Mouse (Mus musculus) embryonic facial prominence, embryonic 15.5 days (tissue): ENCODE measurements at regions not wholly inside any gene's neighbourhood (a gene's known extent, or its start where the extent isn't known, plus 50 kb on each side); places are given as distances from the start of the nearest gene placed in this dataset.

Source experiments
- ATAC-seq: fragments of 200-750 bp; cut with Nextera tagmentation; 2 replicates; pipeline ENCODE4 v1.8.0; 2017; ENCODE audit warnings: low read depth, moderate TSS enrichment; ENCODE audit not compliant: insufficient number of reproducible peaks, low FRiP score, low TSS enrichment
- H3K27ac ChIP-seq: fragments of 300-500 bp; sonication (generic); replicated peaks from 2 replicates; pipeline ENCODE4 v1.5.1; 2015; ENCODE audit warnings: mild to moderate bottlenecking, inconsistent platforms
- H3K27me3 ChIP-seq: fragments of 300-500 bp; sonication (generic); 2 replicates; pipeline ENCODE4 v1.6.1; 2015; ENCODE audit warnings: inconsistent platforms
- H3K36me3 ChIP-seq: fragments of 300-500 bp; sonication (generic); 2 replicates; pipeline ENCODE4 v1.6.1; 2015; ENCODE audit warnings: mild to moderate bottlenecking, inconsistent platforms
- H3K4me1 ChIP-seq: fragments of 300-500 bp; sonication (generic); 2 replicates; pipeline ENCODE4 v1.6.1; 2015; ENCODE audit warnings: inconsistent platforms
- H3K4me2 ChIP-seq: fragments of 300-500 bp; sonication (generic); replicated peaks from 2 replicates; pipeline ENCODE4 v1.6.1; 2015; ENCODE audit warnings: mild to moderate bottlenecking, inconsistent platforms
- H3K4me3 ChIP-seq: fragments of 300-500 bp; sonication (generic); replicated peaks from 2 replicates; pipeline ENCODE4 v1.5.1; 2015; ENCODE audit warnings: mild to moderate bottlenecking, inconsistent platforms
- H3K9ac ChIP-seq: fragments of 300-500 bp; sonication (generic); 2 replicates; pipeline ENCODE4 v1.6.1; 2015; ENCODE audit warnings: inconsistent platforms
- H3K9me3 ChIP-seq: fragments of 300-500 bp; sonication (generic); replicated peaks from 2 replicates; pipeline ENCODE4 v1.6.1; 2016; ENCODE audit warnings: inconsistent platforms
- WGBS: fragments of 180-500 bp; shearing (Covaris S2); methylation state at CpG from one replicate; pipeline ENCODE4 v1.1.7; 2015; 5-methylcytosine and 5-hydroxymethylcytosine counted together

DNA sequence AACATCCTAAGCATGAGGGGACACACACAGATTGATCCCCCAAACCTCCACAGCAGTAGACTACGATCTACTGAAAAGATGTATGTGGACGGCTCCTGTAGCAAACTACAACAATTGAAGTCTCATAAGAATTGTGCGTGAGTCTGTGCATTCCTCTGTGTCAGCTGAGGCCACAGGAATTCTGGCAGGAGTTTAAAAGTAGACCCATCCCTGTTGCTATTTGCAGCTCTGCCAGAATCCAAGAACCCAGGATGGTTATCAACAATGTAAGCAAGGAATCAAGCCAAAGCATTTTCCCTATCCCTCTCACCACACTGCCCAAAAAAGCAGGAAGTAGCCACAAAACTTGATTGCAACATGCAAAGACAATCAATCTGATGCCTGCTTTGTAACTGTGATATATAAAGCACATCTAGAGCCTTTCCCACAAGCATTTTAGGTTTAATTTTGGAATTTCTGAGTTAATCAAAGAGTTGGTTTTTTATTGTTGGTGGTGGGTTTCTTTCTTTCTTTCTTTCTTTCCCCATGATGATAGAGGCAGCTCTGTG lies 256.3 kb upstream of the Tbl1xr1 start:
- no peak overlapping the region for H3K9ac ChIP-seq
- H3K9me3 ChIP-seq: no peaks in the 10 kb centered on the region
- H3K36me3 ChIP-seq: no peaks in the 10 kb centered on the region
- no peak overlapping the region for H3K4me3 ChIP-seq
- H3K4me2 ChIP-seq: no peak overlapping the region
- H3K4me1 ChIP-seq: peaks cover 21% of the 10 kb centered on the region
- 0 out of 2 replicates have a peak, but pooled peaks have one; percentile 17 for ATAC-seq
- WGBS: 27% methylated on average over 3 of the region's 3 CpGs
- no peak overlapping the region for H3K27ac ChIP-seq
- no peaks in the 10 kb centered on the region for H3K27me3 ChIP-seq

DNA sequence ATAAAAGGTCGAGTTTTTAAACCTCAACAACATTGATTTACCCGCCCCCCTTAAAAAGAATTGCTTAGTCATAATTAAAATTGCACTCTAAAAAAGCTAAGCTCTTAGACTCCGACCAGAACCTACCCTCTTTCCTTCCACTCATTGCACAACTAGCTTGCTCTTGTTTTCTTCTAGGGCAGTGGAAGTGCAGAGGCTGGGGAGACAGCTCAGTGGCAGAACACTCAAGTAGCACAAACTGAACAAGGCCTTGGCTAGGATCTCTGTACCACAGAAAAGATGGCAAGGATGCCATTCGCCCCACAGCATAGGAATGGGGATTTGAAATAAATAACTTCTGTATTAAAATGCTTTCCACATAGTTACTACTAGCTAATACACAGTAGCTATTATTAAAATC lies 253.8 kb upstream of the Tbl1xr1 start:
- WGBS: 72% methylated on average over 4 of the region's 4 CpGs
- H3K4me3 ChIP-seq: no peak overlapping the region
- no peak overlapping the region for H3K4me2 ChIP-seq
- no peaks in the 10 kb centered on the region for H3K36me3 ChIP-seq
- no peaks in the 10 kb centered on the region for H3K27me3 ChIP-seq
- no peak for ATAC-seq
- no peaks in the 10 kb centered on the region for H3K9me3 ChIP-seq
- H3K9ac ChIP-seq: no peak overlapping the region
- peaks cover 17% of the 10 kb centered on the region for H3K4me1 ChIP-seq
- H3K27ac ChIP-seq: no peak overlapping the region

DNA sequence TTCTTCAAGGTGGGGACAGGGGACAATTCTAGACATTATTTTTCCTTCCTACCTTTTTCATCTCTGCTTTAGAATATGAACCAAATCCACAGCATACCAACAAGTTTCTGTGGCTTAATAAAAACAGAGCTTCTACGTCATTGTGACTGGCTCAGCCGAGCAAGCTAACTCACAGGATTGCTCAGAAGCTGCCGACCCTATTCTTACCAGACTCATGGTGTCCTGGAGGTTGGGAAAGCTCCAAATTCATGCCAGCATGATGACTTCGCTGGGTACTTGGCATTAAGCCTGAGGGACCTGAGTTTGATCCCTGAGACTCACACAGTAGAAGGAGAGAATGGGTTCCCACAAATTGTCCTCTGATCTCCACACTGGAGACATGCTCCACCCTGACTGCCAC lies 253.1 kb upstream of the Tbl1xr1 start:
- Histone ChIP-seq H3K27me3 (no peaks in the 10 kb centered on the region), H3K4me1 (peaks cover 15% of the 10 kb centered on the region; the same call in 1 of the 2 replicates), H3K4me3 (no peak overlapping the region), H3K9me3 (no peaks in the 10 kb centered on the region), H3K27ac (no peak overlapping the region), H3K36me3 (no peaks in the 10 kb centered on the region), H3K4me2 (no peak overlapping the region), H3K9ac (no peak overlapping the region)
- WGBS: 59% methylated on average over 4 of the region's 4 CpGs
- ATAC-seq: no peak

DNA sequence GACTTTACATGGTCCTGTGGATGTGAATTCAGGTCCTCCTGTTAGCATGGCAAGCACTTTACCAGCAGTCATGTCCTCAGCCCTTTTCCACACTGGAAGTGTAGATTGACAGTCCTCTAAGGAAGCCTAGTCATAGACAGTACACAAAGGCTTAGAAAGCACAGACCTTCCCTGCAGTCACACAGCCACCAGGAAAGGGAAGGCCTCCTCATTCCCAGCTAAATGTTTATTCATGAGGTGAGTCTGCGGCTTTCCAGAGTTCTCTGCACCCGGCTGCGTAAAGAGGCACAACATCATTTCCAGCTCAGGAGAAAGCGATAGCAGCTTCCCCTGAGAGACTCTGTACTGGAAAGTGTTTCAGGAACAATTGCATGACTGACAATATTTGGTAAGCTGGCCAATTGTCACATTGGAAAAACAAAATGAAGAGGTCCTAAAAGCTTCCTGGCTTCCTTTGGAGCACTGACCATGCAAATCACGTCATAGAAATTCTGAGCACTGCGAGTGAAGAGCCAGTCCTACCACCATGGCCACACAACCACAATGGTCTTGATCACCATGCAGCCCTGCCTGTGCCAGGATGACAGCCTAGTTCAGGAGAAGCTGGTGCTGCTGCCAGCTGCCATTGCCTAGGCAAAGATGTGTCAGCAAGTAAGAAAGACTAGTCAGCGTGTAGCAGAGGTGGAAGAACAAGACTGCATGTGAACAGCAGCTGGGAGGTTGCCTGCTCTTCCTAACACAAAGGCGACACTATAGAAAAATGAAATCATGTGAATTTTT lies 252.2 kb upstream of the Tbl1xr1 start:
- no peak for ATAC-seq
- peaks cover 12% of the 10 kb centered on the region; the same call in 1 of the 2 replicates for H3K4me1 ChIP-seq
- no peak overlapping the region for H3K27ac ChIP-seq
- no peaks in the 10 kb centered on the region for H3K9me3 ChIP-seq
- H3K27me3 ChIP-seq: no peaks in the 10 kb centered on the region
- no peak overlapping the region for H3K4me2 ChIP-seq
- no peak overlapping the region for H3K9ac ChIP-seq
- no peak overlapping the region for H3K4me3 ChIP-seq
- WGBS: 52% methylated on average over 8 of the region's 8 CpGs
- H3K36me3 ChIP-seq: no peaks in the 10 kb centered on the region

DNA sequence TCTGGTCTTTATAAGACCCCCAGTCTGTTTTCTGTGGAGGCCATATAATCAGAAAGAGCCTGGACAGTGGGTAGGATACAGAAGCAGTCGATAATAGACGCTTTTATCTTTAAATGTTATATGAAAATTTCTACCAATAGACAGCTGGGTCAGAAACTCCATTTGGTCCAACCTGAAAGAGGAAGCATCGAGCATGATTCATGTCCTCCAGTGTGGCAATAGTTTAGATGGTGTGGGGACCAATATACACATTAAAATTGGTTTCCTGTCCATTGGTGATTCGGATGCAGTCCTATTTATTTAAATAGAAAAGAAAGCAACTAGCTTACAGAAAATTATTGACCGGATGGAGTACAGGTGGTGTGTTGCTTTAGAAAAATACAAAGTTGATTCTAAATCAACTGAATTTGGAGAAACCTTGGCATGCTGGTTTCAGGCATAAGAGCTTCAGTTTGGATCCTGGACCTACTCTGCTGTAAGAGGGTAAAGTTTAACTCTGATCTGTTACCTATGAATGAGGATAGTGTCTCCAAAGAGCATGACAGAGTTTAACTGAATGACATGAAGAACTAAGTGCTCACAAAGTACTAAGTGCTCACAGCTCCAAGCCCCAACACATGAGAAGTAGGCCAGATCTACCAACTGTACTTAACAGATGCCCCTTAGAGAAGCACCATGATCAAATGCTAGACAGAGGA lies 251.4 kb upstream of the Tbl1xr1 start:
- no peaks in the 10 kb centered on the region for H3K27me3 ChIP-seq
- no peaks in the 10 kb centered on the region for H3K9me3 ChIP-seq
- no peaks in the 10 kb centered on the region for H3K36me3 ChIP-seq
- H3K4me2 ChIP-seq: no peak overlapping the region
- H3K4me1 ChIP-seq: peaks cover 10% of the 10 kb centered on the region; the same call in 1 of the 2 replicates
- H3K4me3 ChIP-seq: no peak overlapping the region
- no peak overlapping the region for H3K27ac ChIP-seq
- ATAC-seq: no peak
- WGBS: 86% methylated on average over 5 of the region's 5 CpGs
- H3K9ac ChIP-seq: no peak overlapping the region

DNA sequence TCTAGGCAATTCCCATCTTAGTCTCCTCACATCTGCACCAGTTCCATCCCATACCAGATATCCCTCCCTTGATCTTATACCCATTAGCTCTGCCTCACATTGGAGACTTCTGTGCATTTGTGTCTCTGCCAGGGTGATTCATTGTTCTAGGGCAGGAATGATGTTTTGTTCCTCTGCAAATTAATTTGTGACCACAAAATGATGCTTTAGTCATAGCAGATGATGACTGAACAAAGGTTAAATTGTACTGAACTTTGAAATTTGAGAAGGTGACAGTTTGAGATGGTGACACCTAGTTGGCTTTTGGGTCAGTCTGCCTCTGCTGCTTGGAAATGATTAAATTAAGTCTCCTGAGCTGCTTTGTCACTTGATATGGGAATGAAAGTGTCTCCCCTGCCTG lies 248.8 kb upstream of the Tbl1xr1 start:
- H3K4me2 ChIP-seq: no peak overlapping the region
- ATAC-seq: no peak
- no peak overlapping the region for H3K27ac ChIP-seq
- no peaks in the 10 kb centered on the region for H3K36me3 ChIP-seq
- peaks cover 6% of the 10 kb centered on the region; the same call in 1 of the 2 replicates for H3K4me1 ChIP-seq
- H3K9ac ChIP-seq: no peak overlapping the region
- H3K9me3 ChIP-seq: no peaks in the 10 kb centered on the region
- H3K27me3 ChIP-seq: no peaks in the 10 kb centered on the region
- H3K4me3 ChIP-seq: no peak overlapping the region

DNA sequence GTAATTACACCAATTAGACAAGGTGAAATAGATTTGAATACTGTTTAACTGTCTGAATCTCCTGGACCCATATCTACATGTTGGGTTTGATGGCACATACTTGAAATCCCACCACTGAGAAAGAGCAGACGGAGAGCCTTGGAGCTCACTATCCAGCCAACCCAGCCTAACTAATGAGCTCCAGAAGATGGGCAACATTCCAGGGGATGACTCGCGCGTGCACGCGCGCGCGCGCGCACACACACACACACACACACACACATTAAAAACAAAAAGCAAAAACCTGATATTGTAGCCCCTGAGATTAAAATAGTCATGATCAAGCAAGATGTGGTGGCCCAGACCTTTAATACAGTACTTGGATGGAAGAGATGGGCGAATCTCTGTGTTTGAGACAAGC lies 243.3 kb upstream of the Tbl1xr1 start:
- no peak for ATAC-seq
- Histone ChIP-seq H3K9me3 (no peaks in the 10 kb centered on the region), H3K36me3 (no peaks in the 10 kb centered on the region), H3K9ac (no peak overlapping the region), H3K4me3 (no peak overlapping the region), H3K27me3 (no peaks in the 10 kb centered on the region), H3K4me1 (no peaks in the 10 kb centered on the region), H3K4me2 (no peak overlapping the region), H3K27ac (no peak overlapping the region)
- 72% methylated on average over 12 of the region's 12 CpGs for WGBS

DNA sequence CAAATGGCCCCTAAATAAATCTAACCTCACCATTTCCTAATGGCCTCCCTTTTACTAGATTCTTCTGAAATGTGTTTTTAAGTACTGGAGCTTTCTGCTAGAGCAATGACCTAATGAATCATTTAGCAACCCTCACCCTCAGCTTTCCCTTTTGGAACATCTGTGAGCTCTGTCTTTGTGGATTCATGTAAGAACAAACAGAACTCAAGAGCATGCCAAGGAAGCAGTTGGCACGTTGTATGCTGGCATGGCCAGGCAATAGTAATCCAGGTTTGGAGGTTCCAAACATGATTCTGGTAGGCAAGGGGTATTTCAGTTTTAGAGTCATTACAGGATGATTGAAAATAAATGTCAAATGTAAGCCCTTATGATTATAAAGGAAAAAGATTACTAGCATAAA lies 240.9 kb upstream of the Tbl1xr1 start:
- WGBS: 62% methylated on average over 1 of the region's 1 CpGs
- Histone ChIP-seq H3K4me1 (no peaks in the 10 kb centered on the region), H3K9ac (no peak overlapping the region), H3K9me3 (no peaks in the 10 kb centered on the region), H3K4me2 (no peak overlapping the region), H3K36me3 (no peaks in the 10 kb centered on the region), H3K27ac (no peak overlapping the region), H3K4me3 (no peak overlapping the region), H3K27me3 (no peaks in the 10 kb centered on the region)
- ATAC-seq: no peak

DNA sequence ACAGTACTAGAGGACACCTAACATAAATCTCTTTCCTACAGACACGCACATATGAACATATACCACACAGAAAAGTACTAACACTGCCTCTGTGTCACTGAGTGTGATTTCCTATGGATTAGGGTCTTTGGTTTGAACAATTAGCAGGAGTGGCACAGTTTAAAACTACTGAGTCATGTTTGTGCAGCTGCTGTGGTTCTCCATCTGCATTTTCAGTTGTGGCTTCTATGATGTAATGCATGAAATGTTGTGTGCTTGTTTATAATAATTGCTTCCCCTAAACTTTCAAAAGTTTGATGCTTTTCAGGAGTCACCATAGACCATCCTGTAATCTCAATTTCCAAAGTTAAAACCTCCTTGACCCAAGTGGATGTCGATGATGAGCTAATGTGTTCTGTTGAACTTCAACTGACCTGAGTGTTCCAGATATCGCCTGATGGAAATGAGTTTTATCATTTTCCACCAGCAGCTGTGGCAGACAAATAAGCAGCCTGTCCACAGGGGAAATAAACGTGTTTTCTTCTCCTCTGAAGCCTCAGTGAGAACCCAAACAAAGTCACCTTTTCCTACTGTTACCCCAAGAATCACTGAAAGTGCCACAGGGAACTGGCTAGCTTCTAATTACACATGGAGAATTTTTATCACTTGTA lies 239.0 kb upstream of the Tbl1xr1 start:
- Histone ChIP-seq H3K9me3 (no peaks in the 10 kb centered on the region), H3K36me3 (no peaks in the 10 kb centered on the region), H3K4me2 (no peak overlapping the region), H3K27ac (no peak overlapping the region), H3K4me1 (no peaks in the 10 kb centered on the region), H3K9ac (no peak overlapping the region), H3K4me3 (no peak overlapping the region), H3K27me3 (no peaks in the 10 kb centered on the region)
- WGBS: 68% methylated on average over 4 of the region's 4 CpGs
- no peak for ATAC-seq

DNA sequence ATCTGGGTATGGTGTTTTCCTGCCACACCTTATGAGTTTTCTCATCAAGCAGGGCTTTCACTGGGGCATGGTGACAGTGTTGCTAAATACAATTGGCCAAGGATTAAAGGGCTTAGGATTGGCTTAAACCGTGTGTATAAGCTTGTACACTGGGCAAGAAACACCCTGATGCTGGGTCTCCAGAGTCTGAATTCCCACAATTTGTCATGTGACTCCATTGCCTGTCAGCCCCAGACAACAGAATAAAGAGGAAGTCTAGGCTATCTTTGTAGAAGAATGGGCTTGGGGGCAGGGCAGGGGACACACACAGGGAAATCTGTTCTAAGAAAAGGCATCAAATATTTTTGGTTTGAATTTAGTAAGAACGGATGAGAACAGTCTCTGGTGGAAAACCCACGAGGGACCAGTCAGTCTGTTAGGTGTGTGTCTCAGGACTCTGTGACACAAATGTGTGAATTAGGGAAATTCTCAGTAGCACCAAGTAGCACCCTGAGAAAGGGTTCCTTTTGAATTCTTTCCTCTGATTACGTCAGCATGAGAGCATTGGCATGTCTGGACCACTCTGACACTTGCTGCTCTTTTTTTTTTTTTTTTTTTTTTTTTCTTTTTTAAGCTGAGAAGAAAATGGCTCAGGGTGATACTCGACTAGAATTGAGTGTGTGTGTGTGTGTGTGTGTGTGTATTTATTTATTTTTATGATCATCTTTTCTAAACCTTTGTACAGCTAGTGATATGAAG lies 235.5 kb upstream of the Tbl1xr1 start:
- Histone ChIP-seq H3K4me1 (no peaks in the 10 kb centered on the region), H3K4me3 (no peak overlapping the region), H3K27me3 (no peaks in the 10 kb centered on the region), H3K9ac (no peak overlapping the region), H3K4me2 (no peak overlapping the region), H3K27ac (no peak overlapping the region), H3K9me3 (no peaks in the 10 kb centered on the region), H3K36me3 (no peaks in the 10 kb centered on the region)
- 44% methylated on average over 5 of the region's 5 CpGs for WGBS
- no peak for ATAC-seq

DNA sequence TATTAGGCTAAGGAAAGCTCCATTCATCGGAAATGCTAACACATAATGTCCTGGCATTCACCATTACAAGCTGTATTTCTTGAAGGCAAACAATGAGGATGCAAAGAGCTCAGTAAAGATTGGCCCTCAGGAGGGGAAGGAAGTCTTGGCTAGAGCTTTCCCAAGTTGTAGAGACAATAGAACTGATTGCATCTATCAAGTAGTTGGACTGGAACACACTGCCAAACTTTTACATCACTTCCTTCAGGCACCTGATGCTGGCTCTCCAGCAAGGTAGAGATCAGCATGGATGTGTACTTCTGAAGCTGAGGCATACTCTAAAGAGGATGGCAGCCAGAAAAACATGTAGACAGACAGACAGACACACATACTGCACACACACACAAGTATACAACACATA lies 234.9 kb upstream of the Tbl1xr1 start:
- no peaks in the 10 kb centered on the region for H3K4me1 ChIP-seq
- no peak overlapping the region for H3K9ac ChIP-seq
- no peak for ATAC-seq
- no peaks in the 10 kb centered on the region for H3K36me3 ChIP-seq
- H3K27me3 ChIP-seq: no peaks in the 10 kb centered on the region
- no peak overlapping the region for H3K4me2 ChIP-seq
- WGBS: 85% methylated on average over 1 of the region's 1 CpGs
- no peak overlapping the region for H3K27ac ChIP-seq
- H3K9me3 ChIP-seq: no peaks in the 10 kb centered on the region
- H3K4me3 ChIP-seq: no peak overlapping the region
